Mouse (Mus musculus) ES-E14 (cell line): ENCODE results near the gene Dagla.

Experiments
- CHD2 ChIP-seq: IDR thresholded peaks from 2 replicates; pipeline ENCODE4 v1.6.1; 2014; ENCODE audit warnings: mild to moderate bottlenecking, low read depth, low read length, inconsistent platforms
- MAFK ChIP-seq: IDR thresholded peaks from 2 replicates; pipeline ENCODE4 v1.6.1; 2014; ENCODE audit warnings: mild to moderate bottlenecking, low read depth, low read length, inconsistent platforms; ENCODE audit not compliant: insufficient read depth
- ZC3H11A ChIP-seq: IDR thresholded peaks from 2 replicates; pipeline ENCODE4 v1.6.1; 2012; ENCODE audit warnings: low read depth, mild to moderate bottlenecking, inconsistent platforms, low read length, borderline replicate concordance
- ZNF384 ChIP-seq: IDR thresholded peaks from 2 replicates; pipeline ENCODE4 v1.6.1; 2012; ENCODE audit warnings: low read depth, low read length, inconsistent platforms

- TF ChIP-seq MAFK (no peak), ZNF384 (no peak), ZC3H11A (peak; percentile 54), CHD2 (no peak)
Observed at GRCm38 (mm10) chr19:10198723-10199122, 106.0 kb downstream of the Dagla start.
